Comparison of ENCODE assay signal across 8 mouse cellular contexts in genomic region chr7:29169231-29170065, GRCm38 (mm10). TPM values are rescaled to one million over a fixed set of nuclear protein-coding genes. Genes with fewer than 3 reads are reported as not detected.
A peak's percentile ranks its signal among the peaks of the same experiment; 100 is the strongest.
DNase-seq lines count a peak whose midpoint lies in the region; ATAC-seq and TF ChIP-seq lines count a peak whose summit lies in the region.

No protein-coding gene starts in this region.

- under 1% methylated on average over 38 of the region's 39 CpGs for WGBS in cerebellum, adult 2 months
- 0% methylated on average over 31 of the region's 39 CpGs for WGBS in neural tube, embryonic 15.5 days

- peak; percentile 86 for ATAC-seq in neural tube, embryonic 15.5 days (ENCODE audit: low FRiP score)

- peak; percentile 97 for DNase-seq in NIH3T3 (ENCODE audit: low read depth)
- DNase-seq in cerebellum, adult 2 months, result peak; percentile 88
- DNase-seq in forelimb bud, embryonic 11.5 days (ENCODE audit: low read depth, low spot score), result peak; percentile 79
- peak; percentile 77 for DNase-seq in heart, postnatal 36 days
- DNase-seq in layer of hippocampus, adult 18-20 months (ENCODE audit: low spot score in 2 of 2), result peak; percentile 72 to 82
- peak; percentile 77 to 78 for DNase-seq in lung, adult 18-20 months
- peak; percentile 60 for DNase-seq in urinary bladder, postnatal 25 days (ENCODE audit: low spot score)

- H3K9ac ChIP-seq in neural tube, embryonic 15.5 days (replicated peaks), result peak overlapping the region; percentile 72

- H3K9me3 ChIP-seq in neural tube, embryonic 15.5 days (replicated peaks), result no peaks in the 10 kb centered on the region

- H3K4me1 ChIP-seq in cerebellum, adult 2 months (ENCODE audit: control insufficient read depth, insufficient read depth, low read length), result peaks cover 11% of the 10 kb centered on the region; the same call in 1 of the 2 replicates
- H3K4me1 ChIP-seq in neural tube, embryonic 15.5 days, result peaks cover 44% of the 10 kb centered on the region

- no peaks in the 10 kb centered on the region for H3K27me3 ChIP-seq in cerebellum, adult 2 months (ENCODE audit: control insufficient read depth, insufficient read depth, low read length)
- peaks cover 35% of the 10 kb centered on the region for H3K27me3 ChIP-seq in neural tube, embryonic 15.5 days (replicated peaks)

- H3K27ac ChIP-seq in cerebellum, adult 2 months (ENCODE audit: insufficient read depth, low read length), result no peak overlapping the region
- H3K27ac ChIP-seq in neural tube, embryonic 15.5 days (replicated peaks), result peak overlapping the region; percentile 92

- H3K4me3 ChIP-seq in cerebellum, adult 2 months (replicated peaks; ENCODE audit: insufficient read depth, low read depth, low read length), result peak overlapping the region; percentile 90
- peak overlapping the region; percentile 78 for H3K4me3 ChIP-seq in neural tube, embryonic 15.5 days (replicated peaks)

- intact Hi-C loops in heart, postnatal 36 days (cut with DNase I), result loop anchor here (10.0 kb wide), 2 partner anchors 355 to 405 kb away; partner anchors contain the start of genes Nfkbib and Sirt2

- peak overlapping the region; percentile 78 for H3K4me2 ChIP-seq in neural tube, embryonic 15.5 days

- peaks cover 27% of the 10 kb centered on the region for H3K36me3 ChIP-seq in neural tube, embryonic 15.5 days

- TF ChIP-seq POLR2A in cerebellum, adult 2 months (IDR thresholded peaks at IDR 0.05; ENCODE audit: borderline replicate concordance, insufficient read depth, low read length), result 0 out of 2 replicates have a peak, but pooled peaks have one; percentile 11

- no peak for TF ChIP-seq CTCF in cerebellum, adult 2 months (IDR thresholded peaks at IDR 0.05; ENCODE audit: borderline replicate concordance, insufficient read depth, low read depth, low read length)

RNA-seq across cellular contexts. Expression of gene Ggn, which starts 0.6 kb away (rescaled TPM):
- polyA plus RNA-seq in cerebellum, adult 2 months (2012; rRNA removed), result 0.86 and 1.1 TPM in 2 replicates
- total RNA-seq in heart, postnatal 36 days (2021), result under 1 TPM; 0.19 to 0.31 TPM
- total RNA-seq in layer of hippocampus, adult 18-20 months (2021), result 1 to 10 TPM in 1 of 2 experiments, under 1 TPM in 1; 0.82 to 1.2 TPM
- polyA plus RNA-seq in neural tube, embryonic 15.5 days (2015; fragmentation: Nextera tagmentation; extraction: Ambion mirVana), result 0.46 and 1.0 TPM in 2 replicates

RNA-seq across cellular contexts. Expression of gene Spred3, which starts 0.8 kb away (rescaled TPM):
- 22.5 and 25.4 TPM in 2 replicates for polyA plus RNA-seq in cerebellum, adult 2 months (2012; rRNA removed)
- under 1 TPM; 0.44 to 0.89 TPM for total RNA-seq in heart, postnatal 36 days (2021)
- total RNA-seq in layer of hippocampus, adult 18-20 months (2021), result 10 to 100 TPM; 41.2 to 44.1 TPM
- polyA plus RNA-seq in neural tube, embryonic 15.5 days (2015; fragmentation: Nextera tagmentation; extraction: Ambion mirVana), result 10.5 and 11.7 TPM in 2 replicates

RNA-seq across cellular contexts. Expression of gene Psmd8, which starts 11.1 kb away (rescaled TPM):
- 239 and 249 TPM in 2 replicates for polyA plus RNA-seq in cerebellum, adult 2 months (2012; rRNA removed)
- 100 to 1,000 TPM; 130 to 132 TPM for total RNA-seq in heart, postnatal 36 days (2021)
- 100 to 1,000 TPM; 131 to 137 TPM for total RNA-seq in layer of hippocampus, adult 18-20 months (2021)
- 266 and 278 TPM in 2 replicates for polyA plus RNA-seq in neural tube, embryonic 15.5 days (2015; fragmentation: Nextera tagmentation; extraction: Ambion mirVana)

RNA-seq across cellular contexts. Expression of gene Fam98c, which starts 13.4 kb away (rescaled TPM):
- polyA plus RNA-seq in cerebellum, adult 2 months (2012; rRNA removed), result 76.2 and 81.4 TPM in 2 replicates
- total RNA-seq in heart, postnatal 36 days (2021), result 10 to 100 TPM; 10.6 to 12.0 TPM
- total RNA-seq in layer of hippocampus, adult 18-20 months (2021), result 10 to 100 TPM; 30.9 to 32.2 TPM
- polyA plus RNA-seq in neural tube, embryonic 15.5 days (2015; fragmentation: Nextera tagmentation; extraction: Ambion mirVana), result 51.2 and 53.1 TPM in 2 replicates

RNA-seq across cellular contexts. Expression of gene Rasgrp4, which starts 34.8 kb away (rescaled TPM):
- polyA plus RNA-seq in cerebellum, adult 2 months (2012; rRNA removed), result 1.2 and 1.5 TPM in 2 replicates
- total RNA-seq in heart, postnatal 36 days (2021), result 1 to 10 TPM; 1.4 to 1.5 TPM
- total RNA-seq in layer of hippocampus, adult 18-20 months (2021), result 1 to 10 TPM in 1 of 2 experiments, under 1 TPM in 1; 0.59 to 1.0 TPM
- polyA plus RNA-seq in neural tube, embryonic 15.5 days (2015; fragmentation: Nextera tagmentation; extraction: Ambion mirVana), result 0.79 and 0.80 TPM in 2 replicates

Comparison
In these comparisons a context has a peak if more than half of its experiments do, and no peak if none do; other contexts are left out.
1. RNA of gene Spred3, which starts 0.8 kb away (total RNA-seq): 41.2 to 44.1 TPM in layer of hippocampus, adult 18-20 months; 0.44 to 0.89 TPM in heart, postnatal 36 days; every median in the first group is over 10 times any median in the second.
2. Peak in every context shown above with its lines, with median percentiles within 50 percentile points of each other: DNase-seq.